Mouse (Mus musculus) testis, adult 2 months (tissue): Measurements from ENCODE around the gene Hist1h1d.

Source experiments
- CTCF ChIP-seq: fragments of 200-500 bp; IDR thresholded peaks from 2 replicates; pipeline ENCODE4 v1.5.1; 2012; ENCODE audit warnings: low read depth, mild to moderate bottlenecking, inconsistent platforms, low read length, moderate library complexity; ENCODE audit not compliant: control insufficient read depth, insufficient read depth, insufficient replicate concordance
- POLR2A ChIP-seq: fragments of 200-500 bp; IDR thresholded peaks from 2 replicates; pipeline ENCODE4 v1.6.1; 2012; ENCODE audit warnings: low read depth, mild to moderate bottlenecking, inconsistent platforms, low read length, moderate library complexity; ENCODE audit not compliant: control insufficient read depth

DNA sequence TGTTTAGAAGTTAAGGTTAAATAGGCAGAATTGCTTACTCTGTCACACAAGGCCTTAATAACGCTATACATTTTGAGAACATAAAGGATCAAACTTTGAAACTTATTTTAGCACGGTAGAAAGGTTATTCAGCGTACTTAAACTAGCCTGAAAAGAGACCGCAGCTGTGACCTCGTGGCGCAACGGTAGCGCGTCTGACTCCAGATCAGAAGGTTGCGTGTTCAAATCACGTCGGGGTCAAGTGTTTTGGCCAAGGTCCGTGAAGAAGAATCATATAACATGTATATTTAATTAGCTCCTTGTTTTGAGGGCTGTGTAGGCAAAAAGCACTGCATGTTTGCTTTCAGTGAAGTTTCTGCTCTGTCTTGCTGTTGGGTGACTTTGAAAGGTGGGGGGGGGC, 46.7 kb upstream of the Hist1h1d start:
- TF ChIP-seq CTCF (no peak), POLR2A (no peak)
